Mouse (Mus musculus) neural tube, embryonic 13.5 days (tissue): ENCODE results near the gene Fsd1. TPM values are rescaled to one million over a fixed set of nuclear protein-coding genes. Genes with fewer than 3 reads are reported as not detected.

Experiments
- ATAC-seq: fragments of 200-750 bp; cut with Nextera tagmentation; 2 replicates; pipeline ENCODE4 v1.8.0; 2017; ENCODE audit warnings: low read depth, mild to moderate bottlenecking, moderate TSS enrichment, moderate library complexity
- H3K27ac ChIP-seq: fragments of 300-500 bp; sonication (generic); replicated peaks from 2 replicates; pipeline ENCODE4 v1.5.1; 2015; ENCODE audit warnings: moderate library complexity, mild to moderate bottlenecking, inconsistent platforms
- H3K27me3 ChIP-seq: fragments of 300-500 bp; sonication (generic); 2 replicates; pipeline ENCODE4 v1.6.1; 2015; ENCODE audit warnings: mild to moderate bottlenecking, inconsistent platforms
- H3K36me3 ChIP-seq: fragments of 300-500 bp; sonication (generic); 2 replicates; pipeline ENCODE4 v1.6.1; 2015; ENCODE audit warnings: mild to moderate bottlenecking, inconsistent platforms
- H3K4me1 ChIP-seq: fragments of 300-500 bp; sonication (generic); replicated peaks from 2 replicates; pipeline ENCODE4 v1.6.1; 2015; ENCODE audit warnings: inconsistent platforms
- H3K4me2 ChIP-seq: fragments of 300-500 bp; sonication (generic); 2 replicates; pipeline ENCODE4 v1.6.1; 2015; ENCODE audit warnings: inconsistent platforms, mild to moderate bottlenecking, moderate library complexity
- H3K4me3 ChIP-seq: fragments of 300-500 bp; sonication (generic); 2 replicates; pipeline ENCODE4 v1.5.1; 2015; ENCODE audit warnings: mild to moderate bottlenecking, inconsistent platforms
- H3K9ac ChIP-seq: fragments of 300-500 bp; sonication (generic); 2 replicates; pipeline ENCODE4 v1.6.1; 2015; ENCODE audit warnings: moderate library complexity, mild to moderate bottlenecking, inconsistent platforms
- H3K9me3 ChIP-seq: fragments of 300-500 bp; sonication (generic); 2 replicates; pipeline ENCODE4 v1.6.1; 2016; ENCODE audit warnings: inconsistent platforms
- WGBS: fragments of 180-500 bp; shearing (Covaris S2); methylation state at CpG from one replicate; pipeline ENCODE4 v1.1.7; 2015; 5-methylcytosine and 5-hydroxymethylcytosine counted together
- polyA plus RNA-seq: library from polyadenylated mRNA; unstranded; fragments of >200 nt; fragmentation: Nextera tagmentation; extraction: Ambion mirVana; gene quantifications from 2 replicates; pipeline ENCODE4 v1.2.1, GENCODE M21; 2015

The Fsd1 gene
- polyA plus RNA-seq, 1 experiment from 2014 or later: 165 TPM

GRCm38 (mm10) chr17:56016382-56016781, 30.1 kb downstream of the Fsd1 start:
- Histone ChIP-seq H3K4me1 (peaks cover 14% of the 10 kb centered on the region), H3K4me3 (no peak overlapping the region), H3K9ac (no peak overlapping the region), H3K4me2 (no peak overlapping the region), H3K9me3 (no peaks in the 10 kb centered on the region), H3K36me3 (peaks cover 86% of the 10 kb centered on the region), H3K27me3 (no peaks in the 10 kb centered on the region), H3K27ac (no peak overlapping the region)
- ATAC-seq: no peak
- 83% methylated on average over 8 of the region's 8 CpGs for WGBS

- peaks cover 13% of the 10 kb centered on the region for H3K4me1 ChIP-seq
- ATAC-seq: no peak
- no peak overlapping the region for H3K4me3 ChIP-seq
- WGBS: 82% methylated on average over 15 of the region's 15 CpGs
- H3K9ac ChIP-seq: no peak overlapping the region; the same call in 1 of the 2 replicates
- H3K9me3 ChIP-seq: no peaks in the 10 kb centered on the region
- H3K27me3 ChIP-seq: no peaks in the 10 kb centered on the region
- H3K4me2 ChIP-seq: no peak overlapping the region
- H3K27ac ChIP-seq: no peak overlapping the region
- peaks cover 79% of the 10 kb centered on the region for H3K36me3 ChIP-seq
Observed at GRCm38 (mm10) chr17:56016793-56017785, 30.8 kb downstream of the Fsd1 start.

GRCm38 (mm10) chr17:56017848-56018247, 31.5 kb downstream of the Fsd1 start:
- 92% methylated on average over 7 of the region's 7 CpGs for WGBS
- Histone ChIP-seq H3K36me3 (peaks cover 74% of the 10 kb centered on the region), H3K27me3 (no peaks in the 10 kb centered on the region), H3K27ac (0 out of 2 replicates have a peak overlapping the region, but pooled peaks have one; percentile 38), H3K4me1 (peaks cover 15% of the 10 kb centered on the region), H3K9ac (no peak overlapping the region), H3K4me2 (no peak overlapping the region), H3K4me3 (no peak overlapping the region), H3K9me3 (no peaks in the 10 kb centered on the region)
- ATAC-seq: no peak

GRCm38 (mm10) chr17:56018347-56019131, 32.2 kb downstream of the Fsd1 start:
- Histone ChIP-seq H3K36me3 (peaks cover 67% of the 10 kb centered on the region), H3K4me3 (no peak overlapping the region), H3K9me3 (no peaks in the 10 kb centered on the region), H3K9ac (no peak overlapping the region), H3K4me2 (no peak overlapping the region), H3K4me1 (peaks cover 22% of the 10 kb centered on the region), H3K27me3 (no peaks in the 10 kb centered on the region), H3K27ac (peak overlapping the region; percentile 38; the same call in 1 of the 2 replicates)
- ATAC-seq: peak; percentile 9; the same call in 1 of the 2 replicates
- 76% methylated on average over 20 of the region's 20 CpGs for WGBS

GRCm38 (mm10) chr17:56020400-56021084, 34.2 kb downstream of the Fsd1 start:
- H3K4me2 ChIP-seq: no peak overlapping the region
- H3K4me1 ChIP-seq: peaks cover 26% of the 10 kb centered on the region
- H3K36me3 ChIP-seq: peaks cover 54% of the 10 kb centered on the region
- ATAC-seq: no peak
- no peak overlapping the region for H3K9ac ChIP-seq
- H3K4me3 ChIP-seq: no peak overlapping the region
- 89% methylated on average over 6 of the region's 6 CpGs for WGBS
- peak overlapping the region; percentile 20 for H3K27ac ChIP-seq
- no peaks in the 10 kb centered on the region for H3K27me3 ChIP-seq
- H3K9me3 ChIP-seq: no peaks in the 10 kb centered on the region

GRCm38 (mm10) chr17:56021161-56021910, 35.0 kb downstream of the Fsd1 start:
- H3K9me3 ChIP-seq: no peaks in the 10 kb centered on the region
- H3K27ac ChIP-seq: peak overlapping the region; percentile 20
- peaks cover 26% of the 10 kb centered on the region for H3K4me1 ChIP-seq
- WGBS: 84% methylated on average over 4 of the region's 4 CpGs
- no peak for ATAC-seq
- H3K4me3 ChIP-seq: no peak overlapping the region
- no peak overlapping the region for H3K4me2 ChIP-seq
- H3K9ac ChIP-seq: no peak overlapping the region
- H3K36me3 ChIP-seq: peaks cover 46% of the 10 kb centered on the region
- H3K27me3 ChIP-seq: no peaks in the 10 kb centered on the region

GRCm38 (mm10) chr17:56022131-56022988, 36.1 kb downstream of the Fsd1 start:
- 47% methylated on average over 2 of the region's 2 CpGs for WGBS
- peak overlapping the region; percentile 20; the same call in 1 of the 2 replicates for H3K27ac ChIP-seq
- no peak for ATAC-seq

GRCm38 (mm10) chr17:56022989-56023290, 36.6 kb downstream of the Fsd1 start:
- WGBS: 78% methylated on average over 4 of the region's 4 CpGs
- ATAC-seq: no peak

More at GRCm38 (mm10) chr17:56022131-56022988, 36.1 kb downstream of the Fsd1 start:
- H3K4me2 ChIP-seq: no peak overlapping the region
- peaks cover 36% of the 10 kb centered on the region for H3K4me1 ChIP-seq
- H3K27me3 ChIP-seq: no peaks in the 10 kb centered on the region
- H3K36me3 ChIP-seq: peaks cover 36% of the 10 kb centered on the region
- H3K9ac ChIP-seq: no peak overlapping the region
- H3K4me3 ChIP-seq: no peak overlapping the region
- H3K9me3 ChIP-seq: no peaks in the 10 kb centered on the region

GRCm38 (mm10) chr17:56023386-56023785, 37.1 kb downstream of the Fsd1 start:
- no peak overlapping the region for H3K4me3 ChIP-seq
- peaks cover 32% of the 10 kb centered on the region for H3K36me3 ChIP-seq
- no peaks in the 10 kb centered on the region for H3K9me3 ChIP-seq
- H3K27ac ChIP-seq: peak overlapping the region; percentile 56
- no peak for ATAC-seq
- no peak overlapping the region for H3K4me2 ChIP-seq
- H3K27me3 ChIP-seq: no peaks in the 10 kb centered on the region
- 84% methylated on average over 5 of the region's 5 CpGs for WGBS
- peaks cover 43% of the 10 kb centered on the region for H3K4me1 ChIP-seq
- peak overlapping the region; percentile 9; the same call in 1 of the 2 replicates for H3K9ac ChIP-seq

More at GRCm38 (mm10) chr17:56022989-56023290, 36.6 kb downstream of the Fsd1 start:
- Histone ChIP-seq H3K9me3 (no peaks in the 10 kb centered on the region), H3K4me3 (no peak overlapping the region), H3K36me3 (peaks cover 33% of the 10 kb centered on the region), H3K9ac (no peak overlapping the region), H3K27ac (peak overlapping the region; percentile 56; the same call in 1 of the 2 replicates), H3K4me1 (peaks cover 42% of the 10 kb centered on the region), H3K27me3 (no peaks in the 10 kb centered on the region), H3K4me2 (no peak overlapping the region)

- Histone ChIP-seq H3K27me3 (no peaks in the 10 kb centered on the region), H3K4me3 (no peak overlapping the region), H3K36me3 (peaks cover 31% of the 10 kb centered on the region), H3K27ac (no peak overlapping the region), H3K9me3 (no peaks in the 10 kb centered on the region), H3K4me2 (no peak overlapping the region), H3K4me1 (peaks cover 48% of the 10 kb centered on the region), H3K9ac (no peak overlapping the region)
- ATAC-seq: no peak
- WGBS: 81% methylated on average over 2 of the region's 2 CpGs
Observed at GRCm38 (mm10) chr17:56024476-56024875, 38.2 kb downstream of the Fsd1 start.
